Mouse (Mus musculus) forebrain, embryonic 11.5 days (tissue): ENCODE results near the gene Nipal3. TPM values are rescaled to one million over a fixed set of nuclear protein-coding genes. Genes with fewer than 3 reads are reported as not detected.

Source experiments
- ATAC-seq: fragments of 200-750 bp; cut with Nextera tagmentation; replicated peaks from 2 replicates; pipeline ENCODE4 v1.8.0; 2017; ENCODE audit warnings: moderate TSS enrichment; ENCODE audit not compliant: low FRiP score
- DNase-seq: peaks from one replicate; pipeline ENCODE4 v3.0.0-alpha.2; 2017; ENCODE audit warnings: low spot score
- H3K27ac ChIP-seq: fragments of 300-500 bp; sonication (generic); 2 replicates; pipeline ENCODE4 v1.5.1; 2014; ENCODE audit warnings: low read depth, low read length
- H3K27me3 ChIP-seq: fragments of 300-500 bp; sonication (generic); 2 replicates; pipeline ENCODE4 v1.6.1; 2014; ENCODE audit warnings: mild to moderate bottlenecking, low read length, mixed read lengths; ENCODE audit not compliant: control insufficient read depth, insufficient read depth
- H3K36me3 ChIP-seq: fragments of 300-500 bp; sonication (generic); 2 replicates; pipeline ENCODE4 v1.6.1; 2014; ENCODE audit warnings: mild to moderate bottlenecking, low read length, moderate library complexity, mixed read lengths; ENCODE audit not compliant: control insufficient read depth, insufficient read depth
- H3K4me1 ChIP-seq: fragments of 300-500 bp; sonication (generic); replicated peaks from 2 replicates; pipeline ENCODE4 v1.6.1; 2014; ENCODE audit warnings: low read length, mixed read lengths; ENCODE audit not compliant: control insufficient read depth, insufficient read depth
- H3K4me2 ChIP-seq: fragments of 300-500 bp; sonication (generic); 2 replicates; pipeline ENCODE4 v1.6.1; 2014; ENCODE audit warnings: low read depth, mild to moderate bottlenecking, low read length, moderate library complexity, mixed read lengths; ENCODE audit not compliant: severe bottlenecking
- H3K4me3 ChIP-seq: fragments of 300-500 bp; sonication (generic); 2 replicates; pipeline ENCODE4 v1.5.1; 2014; ENCODE audit warnings: low read depth, low read length
- H3K9ac ChIP-seq: fragments of 300-500 bp; sonication (generic); 2 replicates; pipeline ENCODE4 v1.6.1; 2014; ENCODE audit warnings: low read length
- H3K9me3 ChIP-seq: fragments of 300-500 bp; sonication (generic); 2 replicates; pipeline ENCODE4 v1.6.1; 2016; ENCODE audit warnings: low read length, mixed read lengths; ENCODE audit not compliant: control insufficient read depth
- WGBS: fragments of 180-500 bp; shearing (Covaris S2); extraction: QIAGEN DNeasy Blood & Tissue Kit; methylation state at CpG from one replicate; pipeline ENCODE4 v1.1.7; 2014; 5-methylcytosine and 5-hydroxymethylcytosine counted together
- polyA plus RNA-seq: library from polyadenylated mRNA; unstranded; fragments of >200 nt; fragmentation: Nextera tagmentation; extraction: Ambion mirVana; gene quantifications from 2 replicates; pipeline ENCODE4 v1.2.1, GENCODE M21; 2014

Gene Nipal3
- 3.0 and 3.2 TPM in 2 replicates for polyA plus RNA-seq

GRCm38 (mm10) chr4:135494521-135495396 lies at the start of gene Nipal3, which contains the start of gene Stpg1:
Gene Nipal3, minus strand, starts transcription at chr4:135495038.
Gene Stpg1, plus strand, starts transcription at chr4:135494790.
- H3K4me1 ChIP-seq: peaks cover 6% of the 10 kb centered on the region; the same call in 1 of the 2 replicates
- H3K27me3 ChIP-seq: no peaks in the 10 kb centered on the region
- peak within 1 kb of the TSS; percentile 47 for H3K9ac ChIP-seq
- ATAC-seq (peak; percentile 94), DNase-seq (peak; percentile 93)
- H3K9me3 ChIP-seq: no peaks in the 10 kb centered on the region
- peak within 1 kb of the TSS; percentile 59 for H3K4me3 ChIP-seq
- H3K27ac ChIP-seq: no peak within 1 kb of the TSS
- no peaks in the 10 kb centered on the region for H3K36me3 ChIP-seq
- WGBS: under 1% methylated on average over 53 of the region's 53 CpGs
- H3K4me2 ChIP-seq: peak within 1 kb of the TSS; percentile 96

- ATAC-seq (no peak), DNase-seq (no peak)
- H3K27ac ChIP-seq: no peak overlapping the region
- H3K4me2 ChIP-seq: no peak overlapping the region
- H3K9ac ChIP-seq: no peak overlapping the region
- no peaks in the 10 kb centered on the region for H3K9me3 ChIP-seq
- no peak overlapping the region for H3K4me3 ChIP-seq
- WGBS: 88% methylated on average over 2 of the region's 2 CpGs
- H3K27me3 ChIP-seq: no peaks in the 10 kb centered on the region
- H3K36me3 ChIP-seq: no peaks in the 10 kb centered on the region
- H3K4me1 ChIP-seq: no peaks in the 10 kb centered on the region; the same call in 1 of the 2 replicates
Measured at GRCm38 (mm10) chr4:135544284-135544683, 49.4 kb upstream of the Nipal3 start.

- Histone ChIP-seq H3K36me3 (no peaks in the 10 kb centered on the region), H3K4me1 (no peaks in the 10 kb centered on the region), H3K27ac (no peak overlapping the region), H3K27me3 (no peaks in the 10 kb centered on the region), H3K4me3 (no peak overlapping the region), H3K9ac (no peak overlapping the region), H3K4me2 (no peak overlapping the region), H3K9me3 (no peaks in the 10 kb centered on the region)
- ATAC-seq (no peak), DNase-seq (no peak)
- WGBS: 76% methylated on average over 9 of the region's 9 CpGs
Measured at GRCm38 (mm10) chr4:135540057-135540456, 45.2 kb upstream of the Nipal3 start.

GRCm38 (mm10) chr4:135539056-135539455 lies 44.2 kb upstream of the Nipal3 start:
- H3K9me3 ChIP-seq: no peaks in the 10 kb centered on the region
- H3K9ac ChIP-seq: no peak overlapping the region
- H3K36me3 ChIP-seq: no peaks in the 10 kb centered on the region
- no peak overlapping the region for H3K4me2 ChIP-seq
- 85% methylated on average over 12 of the region's 12 CpGs for WGBS
- DNase-seq (no peak), ATAC-seq (no peak)
- H3K4me3 ChIP-seq: no peak overlapping the region
- no peaks in the 10 kb centered on the region for H3K4me1 ChIP-seq
- no peak overlapping the region for H3K27ac ChIP-seq
- no peaks in the 10 kb centered on the region for H3K27me3 ChIP-seq

- H3K4me1 ChIP-seq: no peaks in the 10 kb centered on the region
- H3K4me2 ChIP-seq: no peak overlapping the region
- H3K36me3 ChIP-seq: no peaks in the 10 kb centered on the region
- H3K27ac ChIP-seq: no peak overlapping the region
- DNase-seq (no peak), ATAC-seq (no peak)
- peaks cover 6% of the 10 kb centered on the region; the same call in 1 of the 2 replicates for H3K9me3 ChIP-seq
- 98% methylated on average over 3 of the region's 3 CpGs for WGBS
- H3K27me3 ChIP-seq: no peaks in the 10 kb centered on the region
- no peak overlapping the region for H3K9ac ChIP-seq
- H3K4me3 ChIP-seq: no peak overlapping the region
Measured at GRCm38 (mm10) chr4:135535021-135535420, 40.2 kb upstream of the Nipal3 start.

GRCm38 (mm10) chr4:135533001-135533400 lies 38.2 kb upstream of the Nipal3 start:
- H3K4me2 ChIP-seq: no peak overlapping the region
- 71% methylated on average over 6 of the region's 6 CpGs for WGBS
- no peaks in the 10 kb centered on the region for H3K36me3 ChIP-seq
- H3K4me3 ChIP-seq: no peak overlapping the region
- no peaks in the 10 kb centered on the region; the same call in 1 of the 2 replicates for H3K27me3 ChIP-seq
- no peak overlapping the region for H3K9ac ChIP-seq
- H3K9me3 ChIP-seq: peaks cover 6% of the 10 kb centered on the region; the same call in 1 of the 2 replicates
- no peak overlapping the region for H3K27ac ChIP-seq
- DNase-seq (no peak), ATAC-seq (no peak)
- H3K4me1 ChIP-seq: no peaks in the 10 kb centered on the region

GRCm38 (mm10) chr4:135531771-135532613 lies 37.2 kb upstream of the Nipal3 start:
- DNase-seq (no peak), ATAC-seq (no peak)
- H3K4me3 ChIP-seq: no peak overlapping the region
- H3K9me3 ChIP-seq: peaks cover 6% of the 10 kb centered on the region; the same call in 1 of the 2 replicates
- no peak overlapping the region for H3K9ac ChIP-seq
- H3K4me1 ChIP-seq: peaks cover 1% of the 10 kb centered on the region; the same call in 1 of the 2 replicates
- no peaks in the 10 kb centered on the region for H3K36me3 ChIP-seq
- 56% methylated on average over 9 of the region's 9 CpGs for WGBS
- no peak overlapping the region for H3K27ac ChIP-seq
- no peaks in the 10 kb centered on the region; the same call in 1 of the 2 replicates for H3K27me3 ChIP-seq
- no peak overlapping the region for H3K4me2 ChIP-seq

GRCm38 (mm10) chr4:135531236-135531635 lies 36.4 kb upstream of the Nipal3 start:
- WGBS: 91% methylated on average over 9 of the region's 9 CpGs
- Histone ChIP-seq H3K4me1 (peaks cover 5% of the 10 kb centered on the region; the same call in 1 of the 2 replicates), H3K27me3 (no peaks in the 10 kb centered on the region; the same call in 1 of the 2 replicates), H3K27ac (no peak overlapping the region), H3K36me3 (no peaks in the 10 kb centered on the region), H3K9me3 (peaks cover 6% of the 10 kb centered on the region; the same call in 1 of the 2 replicates), H3K4me2 (no peak overlapping the region), H3K9ac (no peak overlapping the region), H3K4me3 (no peak overlapping the region)
- ATAC-seq (no peak), DNase-seq (no peak)
